9 mouse cellular contexts compared by ENCODE assay signal in the genomic region with DNA sequence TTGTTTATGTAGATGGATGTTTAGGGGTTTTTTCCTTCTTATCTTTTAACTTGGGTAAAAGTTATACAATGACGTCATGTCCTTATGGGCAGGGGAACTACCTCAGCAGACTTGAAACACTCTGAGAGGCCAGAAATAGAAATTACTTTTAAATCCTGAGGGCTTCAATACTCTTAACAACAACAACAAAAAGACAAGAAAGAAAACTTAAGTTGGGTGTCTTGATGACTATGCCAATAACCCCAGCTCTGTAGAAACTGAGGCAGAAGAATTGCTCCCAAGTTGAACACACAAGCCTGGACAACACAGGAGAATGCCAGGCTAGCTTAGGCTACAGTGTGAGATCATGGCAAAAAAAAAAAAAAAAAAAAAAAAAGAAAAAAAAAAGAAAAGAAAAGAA. TPM values are rescaled to one million over a fixed set of nuclear protein-coding genes. Genes with fewer than 3 reads are reported as not detected.
DNase-seq lines count a peak whose midpoint lies in the region; ATAC-seq lines count a peak whose summit lies in the region.
"Had no signal": no experiment of that assay in that cellular context is flagged by ENCODE, and none has a peak within 500 bp of the region (broad histone marks: within the 10 kb centered on the region; RNA-seq: fewer than 3 reads in every experiment).

No protein-coding gene starts in this region.

- DNase-seq in embryo, embryonic 10.5 days (ENCODE audit: low spot score): peak; percentile 50
- DNase-seq in embryo, embryonic 10 days (ENCODE audit: low spot score): no peak
- DNase-seq in midbrain, embryonic 10.5 days (ENCODE audit: low spot score): no peak
- DNase-seq in right cerebral cortex, postnatal 25 days: no peak
- DNase-seq: layer of hippocampus, adult 9-11 months had no signal

- no peaks in the 10 kb centered on the region for H3K9me3 ChIP-seq in midbrain, embryonic 10.5 days (replicated peaks)
- H3K9me3 ChIP-seq in midbrain, embryonic 16.5 days (replicated peaks; ENCODE audit: control insufficient read depth, low read length, poor library complexity, severe bottlenecking): no peaks in the 10 kb centered on the region
- H3K9me3 ChIP-seq in limb, embryonic 12.5 days: no peaks in the 10 kb centered on the region
- H3K9me3 ChIP-seq in stomach, embryonic 16.5 days (replicated peaks; ENCODE audit: control insufficient read depth, low read length): no peaks in the 10 kb centered on the region

- 0 out of 2 replicates have a peak overlapping the region, but pooled peaks have one; percentile 59 for H3K27ac ChIP-seq in midbrain, embryonic 10.5 days (replicated peaks)
- no peak overlapping the region for H3K27ac ChIP-seq in midbrain, embryonic 16.5 days (ENCODE audit: low read length)
- H3K27ac ChIP-seq in limb, embryonic 12.5 days: 0 out of 2 replicates have a peak overlapping the region, but pooled peaks have one; percentile 72
- H3K27ac ChIP-seq in stomach, embryonic 16.5 days (ENCODE audit: low read length): no peak overlapping the region

- H3K27me3 ChIP-seq in midbrain, embryonic 10.5 days (ENCODE audit: low read depth, poor library complexity, severe bottlenecking): peaks cover 7% of the 10 kb centered on the region; the same call in 1 of the 2 replicates
- H3K27me3 ChIP-seq in midbrain, embryonic 16.5 days (ENCODE audit: control insufficient read depth, insufficient read depth, low read depth, low read length): peaks cover 13% of the 10 kb centered on the region
- H3K27me3 ChIP-seq in limb, embryonic 12.5 days: no peaks in the 10 kb centered on the region
- no peaks in the 10 kb centered on the region for H3K27me3 ChIP-seq in stomach, embryonic 16.5 days (ENCODE audit: control insufficient read depth, insufficient read depth, low read length)

- no peak for ATAC-seq in midbrain, embryonic 16.5 days
- no peak for ATAC-seq in limb, embryonic 12.5 days (ENCODE audit: insufficient number of reproducible peaks, insufficient read depth, low FRiP score, low TSS enrichment, low read depth)
- ATAC-seq in stomach, embryonic 16.5 days (ENCODE audit: insufficient read depth, low FRiP score): no peak
- ATAC-seq in megakaryocyte, adult 5-6 weeks (ENCODE audit: poor library complexity, severe bottlenecking): no peak

- H3K4me2 ChIP-seq in midbrain, embryonic 16.5 days (ENCODE audit: low read length): no peak overlapping the region
- H3K4me2 ChIP-seq in limb, embryonic 12.5 days: peak overlapping the region; percentile 91
- peak overlapping the region; percentile 71 for H3K4me2 ChIP-seq in stomach, embryonic 16.5 days (ENCODE audit: low read depth, low read length)

- H3K4me3 ChIP-seq in midbrain, embryonic 10.5 days: peak overlapping the region; percentile 79
- H3K4me3 ChIP-seq in midbrain, embryonic 16.5 days (ENCODE audit: low read depth, low read length): no peak overlapping the region
- H3K4me3 ChIP-seq in limb, embryonic 12.5 days (replicated peaks): peak overlapping the region; percentile 71
- H3K4me3 ChIP-seq in stomach, embryonic 16.5 days (replicated peaks; ENCODE audit: low read length): peak overlapping the region; percentile 75

- no peak overlapping the region for H3K9ac ChIP-seq in midbrain, embryonic 16.5 days (ENCODE audit: low read depth, low read length)
- peak overlapping the region; percentile 50 for H3K9ac ChIP-seq in limb, embryonic 12.5 days (replicated peaks)
- H3K9ac ChIP-seq in stomach, embryonic 16.5 days (ENCODE audit: low read length): no peak overlapping the region

- 63% methylated on average over 1 of the region's 1 CpGs for WGBS in midbrain, embryonic 10.5 days
- 65% methylated on average over 1 of the region's 1 CpGs for WGBS in midbrain, embryonic 16.5 days
- 30% methylated on average over 1 of the region's 1 CpGs for WGBS in limb, embryonic 12.5 days
- 18% methylated on average over 1 of the region's 1 CpGs for WGBS in stomach, embryonic 16.5 days

- H3K36me3 ChIP-seq in midbrain, embryonic 10.5 days: peaks cover 37% of the 10 kb centered on the region
- H3K36me3 ChIP-seq in midbrain, embryonic 16.5 days (ENCODE audit: control insufficient read depth, insufficient read depth, low read length): no peaks in the 10 kb centered on the region
- peaks cover 43% of the 10 kb centered on the region for H3K36me3 ChIP-seq in limb, embryonic 12.5 days
- no peaks in the 10 kb centered on the region for H3K36me3 ChIP-seq in stomach, embryonic 16.5 days (ENCODE audit: control insufficient read depth, insufficient read depth, low read length)

- peaks cover 29% of the 10 kb centered on the region for H3K4me1 ChIP-seq in midbrain, embryonic 10.5 days
- H3K4me1 ChIP-seq in midbrain, embryonic 16.5 days (ENCODE audit: control insufficient read depth, insufficient read depth, low read length): peaks cover 8% of the 10 kb centered on the region
- H3K4me1 ChIP-seq in limb, embryonic 12.5 days (replicated peaks): peaks cover 31% of the 10 kb centered on the region
- H3K4me1 ChIP-seq in stomach, embryonic 16.5 days (ENCODE audit: control insufficient read depth, insufficient read depth, low read length): peaks cover 8% of the 10 kb centered on the region; the same call in 1 of the 2 replicates

RNA-seq across cellular contexts. Expression of a gene that starts 1.2 kb away (rescaled TPM):
- polyA plus RNA-seq in midbrain, embryonic 10.5 days (2016; fragmentation: Nextera tagmentation; extraction: Ambion mirVana): 84.4 and 89.0 TPM in 2 replicates
- polyA plus RNA-seq in midbrain, embryonic 16.5 days (2015; fragmentation: Nextera tagmentation; extraction: Ambion mirVana): 26.0 and 28.8 TPM in 2 replicates
- polyA plus RNA-seq in limb, embryonic 12.5 days (2016; fragmentation: Nextera tagmentation; extraction: Ambion mirVana): 187 and 197 TPM in 2 replicates
- polyA plus RNA-seq in stomach, embryonic 16.5 days (2015; fragmentation: Nextera tagmentation; extraction: Ambion mirVana): 183 and 217 TPM in 2 replicates
- total RNA-seq in megakaryocyte, adult 5-6 weeks (2015): 1,871 and 1,924 TPM in 2 replicates
- total RNA-seq in megakaryocyte, adult 5-6 weeks (2017): 1,132 and 1,387 TPM in 2 replicates

Comparison
In these comparisons a context has a peak if more than half of its experiments do, and no peak if none do; other contexts are left out.
1. H3K27ac ChIP-seq: peak in midbrain, embryonic 10.5 days (single experiment) and limb, embryonic 12.5 days (single experiment); none in midbrain, embryonic 16.5 days (single experiment) and stomach, embryonic 16.5 days (single experiment).